Mouse (Mus musculus): ENCODE measurements around the gene Cd2ap. TPM values are rescaled to one million over a fixed set of nuclear protein-coding genes. Genes with fewer than 3 reads are reported as not detected.
A peak's percentile ranks its signal among the peaks of the same experiment; 100 is the strongest.
"Not testable (repeated sequence)": the region's sequence is repeated elsewhere in the genome, so short reads cannot be mapped to it uniquely, and the experiment has no call there.

The Cd2ap gene
- 62.9 and 71.5 TPM in 2 replicates for total RNA-seq (2021)
- long read RNA-seq, experiment 1, full-length matches to known transcripts: 16 of 30 reads
- long read RNA-seq, experiment 1, partial matches to known transcripts: 3 of 30 reads
- long read RNA-seq, experiment 1, other reads (novel, unspliced or antisense): 11 of 30 reads
- long read RNA-seq, experiment 2, full-length matches to known transcripts: 14 of 18 reads
- long read RNA-seq, experiment 2, partial matches to known transcripts: 1 of 18 reads
- long read RNA-seq, experiment 2, other reads (novel, unspliced or antisense): 3 of 18 reads

GRCm38 (mm10) chr17:42876001-42876903 lies at the start of gene Cd2ap:
TSS of gene Cd2ap (minus strand) at chr17:42876665.
- DNase-seq: peak; percentile 99

- no peak for DNase-seq
Measured at GRCm38 (mm10) chr17:42924731-42925130, 48.3 kb upstream of the Cd2ap start.

GRCm38 (mm10) chr17:42918810-42919209 lies 42.3 kb upstream of the Cd2ap start:
- no peak for DNase-seq

- no peak for DNase-seq
Measured at GRCm38 (mm10) chr17:42914726-42915125, 38.3 kb upstream of the Cd2ap start.

GRCm38 (mm10) chr17:42912193-42912592 lies 35.7 kb upstream of the Cd2ap start:
- no peak for DNase-seq

- DNase-seq: no peak
Measured at GRCm38 (mm10) chr17:42910476-42910875, 34.0 kb upstream of the Cd2ap start.

GRCm38 (mm10) chr17:42909376-42909775 lies 32.9 kb upstream of the Cd2ap start:
- no peak for DNase-seq

GRCm38 (mm10) chr17:42908744-42909370 lies 32.4 kb upstream of the Cd2ap start:
- no peak for DNase-seq

- no peak for DNase-seq
Measured at GRCm38 (mm10) chr17:42908136-42908535, 31.7 kb upstream of the Cd2ap start.

GRCm38 (mm10) chr17:42906456-42906855 lies 30.0 kb upstream of the Cd2ap start:
- not testable (repeated sequence) for DNase-seq

GRCm38 (mm10) chr17:42905919-42906318 lies 29.5 kb upstream of the Cd2ap start:
- DNase-seq: no peak

GRCm38 (mm10) chr17:42900795-42901194 lies 24.3 kb upstream of the Cd2ap start:
- no peak for DNase-seq

GRCm38 (mm10) chr17:42887282-42887707 lies 10.8 kb upstream of the Cd2ap start:
- DNase-seq: no peak

GRCm38 (mm10) chr17:42885091-42885501 lies 8.6 kb upstream of the Cd2ap start:
- DNase-seq: peak; percentile 8

GRCm38 (mm10) chr17:42884382-42884781 lies 7.9 kb upstream of the Cd2ap start:
- DNase-seq: no peak

GRCm38 (mm10) chr17:42883769-42884168 lies 7.3 kb upstream of the Cd2ap start:
- no peak for DNase-seq

GRCm38 (mm10) chr17:42883315-42883714 lies 6.8 kb upstream of the Cd2ap start:
- no peak for DNase-seq

- DNase-seq: no peak
Measured at GRCm38 (mm10) chr17:42882873-42883272, 6.4 kb upstream of the Cd2ap start.

GRCm38 (mm10) chr17:42876904-42877425 lies 500 bp upstream of the Cd2ap start:
- DNase-seq: no peak

GRCm38 (mm10) chr17:42875571-42876000 lies 879 bp downstream of the Cd2ap start:
- peak; percentile 58 for DNase-seq

- DNase-seq: no peak
Measured at GRCm38 (mm10) chr17:42875015-42875414, 1.4 kb downstream of the Cd2ap start.

- no peak for DNase-seq
Measured at GRCm38 (mm10) chr17:42870465-42870864, 6.0 kb downstream of the Cd2ap start.

GRCm38 (mm10) chr17:42863186-42863585 lies 13.3 kb downstream of the Cd2ap start:
- DNase-seq: no peak
